Mouse (Mus musculus) cerebellum, postnatal 36 days (tissue): ENCODE results near the gene Cux2.
A peak's percentile ranks its signal among the peaks of the same experiment; 100 is the strongest.
"Not testable (repeated sequence)": the region's sequence is repeated elsewhere in the genome, so short reads cannot be mapped to it uniquely, and the experiment has no call there.

Experiments used
- DNase-seq, 2 experiments: peaks; one replicate each; pipeline ENCODE4 v3.0.0; 2021 to 2022; ENCODE audit warnings: mixed read lengths in 2 of 2

The Cux2 gene

DNA sequence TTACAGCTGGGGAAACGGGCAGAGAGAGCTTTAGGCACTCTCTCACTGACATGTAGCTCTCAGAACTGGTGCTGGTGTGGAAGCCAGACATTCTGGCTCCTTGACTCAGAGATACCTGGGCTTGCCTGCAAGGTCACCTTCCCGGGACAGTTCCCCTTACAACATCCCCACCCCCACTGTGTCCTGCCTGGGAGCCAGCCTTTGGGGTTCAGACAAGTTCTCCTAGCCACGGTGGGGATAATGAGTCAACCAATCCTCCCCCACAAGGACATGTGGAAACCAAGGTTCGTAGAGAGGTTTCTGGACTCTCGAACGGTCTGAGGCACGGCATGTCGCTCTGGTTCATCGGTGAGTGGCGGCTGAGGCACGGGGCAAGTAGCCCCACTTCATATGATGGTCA lies 193.2 kb downstream of the Cux2 start:
- no peak for DNase-seq

DNA sequence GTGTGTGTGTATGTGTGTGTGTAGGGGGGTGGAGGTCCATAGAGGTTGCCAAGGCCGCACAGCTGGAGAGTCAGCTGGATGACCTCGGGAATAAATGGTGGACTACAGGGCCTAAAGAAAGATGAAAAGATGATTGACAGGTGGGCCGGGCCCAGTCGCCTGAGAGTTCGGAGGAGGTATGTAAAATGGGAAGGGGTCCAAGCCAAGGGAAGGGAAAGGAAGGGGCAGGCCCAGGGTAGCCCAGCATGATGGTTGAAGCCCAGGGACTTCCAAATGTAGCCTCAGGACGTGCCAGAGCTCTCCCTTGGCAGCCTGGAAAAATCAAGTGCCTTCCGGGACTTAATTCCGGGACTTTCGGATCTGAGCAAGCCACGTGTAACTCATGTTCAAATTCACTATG lies 195.1 kb downstream of the Cux2 start:
- DNase-seq = no peak

GRCm38 (mm10) chr5:121853368-121854051 lies 196.4 kb downstream of the Cux2 start:
- peak; percentile 29 to 50 for DNase-seq

GRCm38 (mm10) chr5:121849478-121850349 lies 200.2 kb downstream of the Cux2 start:
- DNase-seq = peak in 1 of 2 experiments; percentile 32

GRCm38 (mm10) chr5:121848743-121849142 lies 201.2 kb downstream of the Cux2 start, which contains the start of gene Pheta1:
Gene Pheta1, plus strand, starts transcription at chr5:121848984.
- peak; percentile 91 to 93 for DNase-seq

GRCm38 (mm10) chr5:121848035-121848519 lies 201.8 kb downstream of the Cux2 start:
- DNase-seq = peak in 1 of 2 experiments; percentile 63

DNA sequence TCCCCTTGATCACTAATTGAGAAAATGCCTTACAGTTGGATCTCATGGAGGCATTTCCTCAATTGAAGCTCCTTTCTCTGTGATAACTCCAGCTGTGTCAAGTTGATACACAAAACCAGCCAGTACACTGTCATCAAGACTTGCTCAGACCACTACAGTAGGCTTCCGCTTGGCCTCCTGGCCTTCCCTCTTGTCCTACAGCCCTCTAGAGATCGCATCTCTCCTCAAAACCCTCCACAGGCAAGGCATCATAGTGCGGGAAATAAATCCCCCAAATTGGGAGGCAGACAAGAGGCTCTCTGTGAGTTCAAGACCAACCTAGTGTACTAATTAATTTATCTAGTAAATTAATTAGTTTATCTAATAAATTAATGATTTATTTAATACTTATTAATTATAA lies 202.6 kb downstream of the Cux2 start:
- not testable (repeated sequence) for DNase-seq

GRCm38 (mm10) chr5:121846322-121846721 lies 203.6 kb downstream of the Cux2 start:
- no peak for DNase-seq

DNA sequence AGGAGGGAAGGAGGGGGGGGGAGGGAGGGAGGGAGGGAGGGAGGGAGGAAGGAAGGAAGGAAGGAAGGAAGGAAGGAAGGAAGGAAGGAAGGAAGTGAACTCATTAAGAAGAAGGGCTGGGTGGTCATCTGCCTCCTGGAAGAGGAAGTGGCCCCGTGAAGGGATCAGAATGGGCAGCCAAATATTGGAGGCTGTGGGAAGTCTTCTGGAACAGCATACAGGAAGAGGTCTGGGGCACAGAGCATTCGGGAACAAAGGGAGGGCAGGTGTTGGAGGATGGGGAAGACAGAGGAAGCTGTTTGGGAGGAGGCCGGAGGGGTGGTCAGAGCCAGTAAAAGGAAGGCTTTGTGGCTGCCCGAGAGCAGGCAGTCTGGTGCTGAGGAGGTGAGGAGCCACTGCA lies 204.5 kb downstream of the Cux2 start:
- no peak for DNase-seq

- DNase-seq = no peak
Observed at GRCm38 (mm10) chr5:121843138-121843905, 206.6 kb downstream of the Cux2 start.

DNA sequence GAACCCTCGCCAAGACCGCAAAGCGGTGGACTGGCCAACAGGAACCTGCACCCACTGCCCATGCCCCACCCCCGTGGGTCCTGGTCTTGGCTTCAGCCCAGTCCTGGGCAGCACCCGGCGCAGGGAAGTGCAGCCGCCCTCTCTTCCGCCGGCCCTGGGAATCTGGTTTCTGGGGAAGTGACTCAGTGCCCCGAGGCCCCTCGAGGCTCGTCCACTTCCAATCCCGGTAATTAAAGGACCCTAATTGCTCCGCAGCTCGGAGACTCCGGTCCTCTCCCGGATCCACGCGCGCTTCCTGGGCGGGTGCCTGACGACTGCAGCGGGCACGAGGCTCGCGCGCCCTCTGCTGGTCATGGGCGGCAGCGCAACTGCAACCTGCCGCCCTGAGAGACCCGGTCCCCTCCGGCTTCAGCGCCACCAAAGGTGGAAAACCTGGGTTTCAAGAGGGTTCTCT lies 207.2 kb downstream of the Cux2 start:
- DNase-seq = peak; percentile 88 to 89

- peak in 1 of 2 experiments; percentile 14 for DNase-seq
Observed at GRCm38 (mm10) chr5:121841973-121842372, 207.9 kb downstream of the Cux2 start.

DNA sequence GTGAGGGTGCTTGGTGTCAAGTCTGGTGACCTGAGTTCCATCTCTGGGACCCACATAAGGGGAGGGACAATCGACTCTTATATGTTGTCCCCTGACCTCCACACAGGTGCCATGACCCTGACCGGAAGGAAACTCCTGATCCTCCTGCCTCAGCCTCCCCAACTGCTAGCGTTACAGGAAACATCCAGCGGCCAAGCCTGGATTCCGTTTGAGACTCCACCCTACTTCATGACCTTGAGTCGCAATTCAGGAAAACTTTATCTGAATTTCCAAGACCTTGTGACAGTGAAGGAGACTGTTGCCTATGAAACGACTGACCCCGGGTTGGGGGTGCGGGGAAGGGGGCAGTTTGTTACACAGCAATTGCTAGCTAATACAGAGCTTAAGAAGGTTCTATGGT lies 208.4 kb downstream of the Cux2 start:
- DNase-seq = no peak

DNA sequence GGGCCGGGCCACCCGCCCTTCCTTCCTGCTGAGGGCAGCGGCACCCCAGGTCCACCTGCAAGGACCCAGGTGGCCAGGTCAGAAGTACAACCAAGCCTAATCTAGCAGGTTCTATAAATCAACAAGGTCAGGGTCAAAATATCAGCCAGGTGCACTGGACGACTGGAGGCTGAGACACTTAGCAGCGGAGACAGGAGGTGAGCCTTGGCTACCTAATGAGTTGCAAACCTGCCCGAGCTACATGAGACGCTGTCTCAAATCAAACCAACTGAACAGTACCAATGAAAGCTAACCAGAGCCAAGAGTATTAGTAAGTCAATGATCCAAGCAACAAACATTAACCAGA lies 210.8 kb downstream of the Cux2 start:
- no peak for DNase-seq

- DNase-seq = peak; percentile 52 to 66
Observed at GRCm38 (mm10) chr5:121838341-121839127, 211.4 kb downstream of the Cux2 start.

DNA sequence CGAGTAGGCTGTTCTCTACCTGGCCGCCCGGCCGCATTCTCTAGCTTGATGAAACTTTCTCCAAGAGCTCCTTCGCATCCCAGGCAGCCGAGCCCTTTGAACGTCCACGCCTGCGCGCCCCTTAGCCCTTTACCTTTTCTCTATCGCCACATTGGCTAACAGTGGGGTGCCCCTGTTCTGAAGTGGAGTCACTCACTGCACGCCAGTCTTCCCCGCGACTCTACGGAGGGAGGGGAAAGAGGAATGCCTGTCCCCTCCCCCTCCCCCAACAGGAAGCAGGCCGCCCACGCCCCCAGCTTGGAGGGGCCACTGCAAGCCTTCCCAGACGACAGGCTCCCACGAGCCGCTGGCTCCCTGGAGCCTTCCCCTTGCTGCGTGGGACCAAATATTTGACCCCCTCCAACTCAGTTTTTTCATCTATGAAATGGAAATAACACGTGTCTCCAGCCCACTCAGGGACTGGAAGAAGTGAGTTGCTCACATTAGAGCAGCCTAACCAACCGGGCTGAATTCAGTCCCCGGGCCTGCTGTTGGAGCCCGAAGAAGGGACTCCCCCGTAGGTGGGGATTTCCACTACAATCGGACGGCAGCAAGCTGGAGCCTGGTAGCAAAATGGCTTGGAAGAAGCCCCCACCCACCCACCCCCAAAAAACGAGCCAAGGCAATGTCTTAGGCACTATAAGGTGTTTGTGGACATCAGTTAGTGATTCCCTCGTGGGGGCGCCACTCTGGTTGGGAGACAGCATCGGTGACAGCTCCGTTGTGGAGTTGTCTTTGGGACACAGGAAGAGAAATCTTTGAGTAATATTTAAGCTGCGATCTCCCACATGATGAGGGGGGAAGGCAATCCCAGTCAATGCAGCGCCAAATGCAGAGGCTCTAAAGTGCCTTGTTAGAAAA lies 212.2 kb downstream of the Cux2 start, which contains the start of gene Sh2b3:
Sh2b3 (minus strand) TSS at position 206 of the 900 bp plus-strand sequence.
- DNase-seq = no peak

GRCm38 (mm10) chr5:121836692-121837415 lies 213.0 kb downstream of the Cux2 start:
- DNase-seq = peak; percentile 81 to 85

DNA sequence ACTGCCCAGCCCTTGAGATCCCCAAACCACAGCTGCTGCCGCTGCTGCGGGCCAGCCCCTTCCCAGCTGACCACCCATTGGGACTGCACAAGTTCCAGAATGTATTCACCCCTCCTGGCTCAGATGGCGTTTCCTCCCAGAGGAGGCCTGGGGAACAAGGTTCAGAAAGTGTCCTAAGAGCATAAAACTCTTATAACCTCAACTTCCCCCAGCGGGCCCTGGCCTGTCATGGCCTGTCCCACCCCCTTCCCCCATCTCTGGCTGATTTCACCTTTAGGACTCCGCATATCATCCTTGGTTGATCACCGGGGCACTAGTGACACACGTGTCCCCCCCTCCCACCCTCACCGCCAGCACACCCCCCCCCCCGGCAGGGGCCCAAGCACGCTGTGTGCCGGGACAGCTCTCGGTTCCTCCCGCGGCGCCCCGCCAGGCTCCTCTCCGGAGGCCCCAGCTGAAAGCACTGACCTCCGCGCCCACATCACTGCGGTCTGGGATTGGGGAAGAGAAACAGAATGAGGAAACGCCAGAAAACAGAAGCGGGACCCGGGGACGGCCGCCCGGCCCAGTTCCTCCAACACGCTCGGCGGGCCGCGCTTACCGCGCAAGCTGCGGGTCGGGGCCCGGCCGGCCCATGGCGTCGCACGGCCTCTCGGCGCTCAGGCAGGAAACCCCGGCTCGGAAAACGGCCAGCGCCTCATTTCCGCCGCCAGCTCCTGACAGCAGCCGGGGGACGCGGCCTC lies 213.8 kb downstream of the Cux2 start:
- DNase-seq = no peak

GRCm38 (mm10) chr5:121834991-121835747 lies 214.7 kb downstream of the Cux2 start:
- no peak for DNase-seq
